Mouse (Mus musculus): ENCODE measurements at regions not wholly inside any gene's neighbourhood (a gene's known extent, or its start where the extent isn't known, plus 50 kb on each side); places are given as distances from the start of the nearest gene placed in this dataset.

- no peak for DNase-seq (ENCODE audit: low spot score)
These were observed 242.7 kb downstream of the Rngtt start for GRCm38 (mm10) chr4:33552856-33553255.

DNA sequence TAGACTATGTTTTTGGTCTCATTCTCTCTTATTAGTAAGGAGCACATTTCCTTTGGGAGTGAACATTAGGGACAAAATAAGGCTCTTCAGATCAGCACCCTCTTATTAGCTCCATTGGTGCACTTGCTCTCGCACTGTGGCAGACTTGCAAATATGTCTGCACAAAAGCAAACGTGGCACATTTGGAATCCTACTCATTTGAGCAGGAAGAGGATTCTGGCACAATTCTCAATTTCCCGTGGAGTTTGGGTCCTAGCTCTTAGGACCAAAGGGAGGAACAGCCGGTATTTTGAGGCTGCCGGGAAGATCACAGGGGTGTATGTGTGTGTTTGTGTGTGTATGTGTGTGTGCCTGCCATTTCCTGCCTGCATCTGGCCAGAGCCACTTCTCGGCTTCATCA lies 244.5 kb downstream of the Rngtt start:
- no peak for DNase-seq (ENCODE audit: low spot score)

GRCm38 (mm10) chr4:33555231-33555933 lies 245.3 kb downstream of the Rngtt start:
- no peak for DNase-seq (ENCODE audit: low spot score)

- no peak for DNase-seq (ENCODE audit: low spot score)
These were observed 245.9 kb downstream of the Rngtt start for GRCm38 (mm10) chr4:33555966-33556365.

DNA sequence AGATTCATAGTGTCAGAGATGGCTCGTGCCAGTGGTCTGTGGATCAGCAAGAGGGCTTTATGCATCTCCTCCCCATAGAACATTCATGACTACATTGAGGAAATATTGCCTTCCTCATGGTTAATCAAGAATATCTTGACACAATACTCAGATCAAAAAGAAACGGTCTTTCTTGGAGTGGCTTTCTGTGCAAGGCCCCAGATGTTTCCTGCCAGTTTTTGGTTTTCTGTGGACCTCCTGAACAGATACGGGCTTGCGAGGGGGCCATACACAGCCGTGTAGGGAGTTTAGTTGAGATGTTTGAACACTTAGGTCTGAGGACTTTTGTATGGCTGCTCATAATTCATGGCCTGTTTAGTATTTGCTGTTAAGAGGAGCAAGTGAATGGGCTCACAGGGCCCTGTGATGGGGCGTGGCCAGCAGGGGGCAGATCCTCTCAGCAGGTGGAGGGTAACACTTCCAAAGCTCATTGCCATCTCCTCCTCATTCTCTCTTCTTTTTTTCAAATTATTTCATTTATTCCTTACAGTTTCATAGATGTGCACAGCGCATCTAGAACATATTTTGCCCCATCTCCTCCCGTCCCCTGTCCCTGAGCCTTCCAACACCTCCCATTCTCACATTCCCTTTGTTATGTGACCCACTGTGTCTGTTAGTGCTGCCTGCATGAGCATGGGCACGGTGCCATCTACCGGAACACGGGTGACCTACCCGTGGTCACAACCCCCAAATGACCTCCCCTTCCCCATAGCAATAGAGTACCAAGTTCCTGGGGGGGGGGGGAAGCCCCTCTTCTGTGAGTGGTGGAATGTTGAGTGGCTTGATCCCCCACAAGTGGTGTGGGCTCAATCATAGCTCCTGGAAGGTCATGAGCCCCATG lies 246.8 kb downstream of the Rngtt start:
- DNase-seq (ENCODE audit: low spot score): no peak

DNA sequence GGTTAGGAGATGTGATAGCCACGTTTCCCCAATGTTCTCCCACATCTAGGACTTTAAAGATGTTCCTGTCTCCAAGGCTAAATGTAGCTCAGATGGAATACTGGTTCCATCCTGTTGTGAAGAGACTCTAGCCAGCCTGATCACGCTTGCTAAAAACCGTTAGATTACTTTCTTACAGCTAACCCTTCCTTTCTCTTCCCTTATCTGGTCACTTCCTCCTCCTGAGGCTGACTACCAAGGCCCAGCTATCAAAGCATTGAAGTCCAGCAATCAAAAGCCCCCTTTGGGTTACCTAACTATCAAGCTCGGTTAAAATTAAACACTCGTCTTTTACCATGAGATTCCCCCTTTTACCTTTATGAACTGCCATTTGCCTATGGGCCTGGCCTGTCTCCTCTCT lies 260.2 kb downstream of the Rngtt start:
- DNase-seq (ENCODE audit: low spot score): no peak

- no peak for DNase-seq (ENCODE audit: low spot score)
These were observed 261.2 kb downstream of the Rngtt start for GRCm38 (mm10) chr4:33571351-33571750.

- DNase-seq (ENCODE audit: low spot score): no peak
These were observed 267.5 kb downstream of the Rngtt start for GRCm38 (mm10) chr4:33577631-33578030.

DNA sequence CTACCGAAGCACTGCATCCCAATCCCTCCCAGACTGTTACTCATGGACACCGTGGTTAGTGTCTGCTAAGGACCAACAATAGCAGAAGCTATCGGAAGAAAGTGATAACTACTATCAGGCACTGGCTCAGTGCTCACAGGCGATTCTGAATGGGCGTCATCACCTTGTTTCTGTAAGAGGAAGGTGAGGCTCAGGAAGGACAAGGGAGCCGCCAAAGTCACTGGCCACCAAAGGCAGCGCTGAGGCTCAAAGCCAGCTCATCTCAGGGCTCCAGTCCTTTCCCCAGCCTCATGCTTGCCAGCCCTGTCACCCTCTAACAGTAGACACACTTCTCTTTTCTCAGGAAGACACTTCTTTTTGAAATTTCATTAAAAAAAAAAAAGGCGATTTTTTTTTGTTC lies 270.4 kb downstream of the Rngtt start:
- no peak for DNase-seq (ENCODE audit: low spot score)

GRCm38 (mm10) chr4:33581180-33581591 lies 271.1 kb downstream of the Rngtt start:
- no peak for DNase-seq (ENCODE audit: low spot score)

DNA sequence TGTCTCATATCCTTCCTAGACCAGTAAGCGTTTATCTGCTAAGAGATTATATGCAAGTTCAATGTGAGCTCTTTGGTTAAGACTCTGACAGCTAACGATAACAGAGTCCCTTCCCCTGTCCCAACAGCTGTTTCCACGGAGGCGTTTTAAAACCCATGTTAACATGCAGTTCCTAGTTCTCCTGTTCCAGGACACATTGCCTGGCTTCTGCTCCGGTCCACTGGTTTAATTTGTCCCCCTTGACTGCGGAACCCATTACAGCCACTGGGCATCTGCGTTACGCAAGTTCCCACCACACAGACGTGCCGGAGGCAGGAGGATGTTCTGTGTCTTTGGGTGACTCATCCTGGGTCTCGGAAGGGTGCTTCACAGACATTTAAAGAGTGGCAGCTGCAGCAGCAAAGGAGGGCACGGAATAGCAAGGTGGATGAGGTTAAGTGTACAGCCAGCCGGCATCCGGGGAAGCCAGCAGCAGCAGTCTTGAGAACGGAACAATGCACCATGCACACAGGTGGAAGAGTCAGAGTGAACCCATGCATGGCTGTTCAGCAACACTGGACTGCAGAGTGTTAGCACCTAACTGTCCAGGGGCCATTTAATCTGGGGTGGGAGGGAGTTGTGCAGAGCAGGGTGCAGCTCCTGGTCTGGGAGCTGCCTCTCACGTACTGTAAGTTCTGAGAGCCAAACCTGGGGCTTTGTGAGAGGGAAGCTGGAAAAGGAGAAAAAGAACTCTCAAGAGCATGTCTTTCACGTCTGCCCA lies 271.8 kb downstream of the Rngtt start:
- DNase-seq (ENCODE audit: low spot score): peak; percentile 12

GRCm38 (mm10) chr4:33582986-33583720 lies 273.0 kb downstream of the Rngtt start:
- DNase-seq (ENCODE audit: low spot score): no peak

DNA sequence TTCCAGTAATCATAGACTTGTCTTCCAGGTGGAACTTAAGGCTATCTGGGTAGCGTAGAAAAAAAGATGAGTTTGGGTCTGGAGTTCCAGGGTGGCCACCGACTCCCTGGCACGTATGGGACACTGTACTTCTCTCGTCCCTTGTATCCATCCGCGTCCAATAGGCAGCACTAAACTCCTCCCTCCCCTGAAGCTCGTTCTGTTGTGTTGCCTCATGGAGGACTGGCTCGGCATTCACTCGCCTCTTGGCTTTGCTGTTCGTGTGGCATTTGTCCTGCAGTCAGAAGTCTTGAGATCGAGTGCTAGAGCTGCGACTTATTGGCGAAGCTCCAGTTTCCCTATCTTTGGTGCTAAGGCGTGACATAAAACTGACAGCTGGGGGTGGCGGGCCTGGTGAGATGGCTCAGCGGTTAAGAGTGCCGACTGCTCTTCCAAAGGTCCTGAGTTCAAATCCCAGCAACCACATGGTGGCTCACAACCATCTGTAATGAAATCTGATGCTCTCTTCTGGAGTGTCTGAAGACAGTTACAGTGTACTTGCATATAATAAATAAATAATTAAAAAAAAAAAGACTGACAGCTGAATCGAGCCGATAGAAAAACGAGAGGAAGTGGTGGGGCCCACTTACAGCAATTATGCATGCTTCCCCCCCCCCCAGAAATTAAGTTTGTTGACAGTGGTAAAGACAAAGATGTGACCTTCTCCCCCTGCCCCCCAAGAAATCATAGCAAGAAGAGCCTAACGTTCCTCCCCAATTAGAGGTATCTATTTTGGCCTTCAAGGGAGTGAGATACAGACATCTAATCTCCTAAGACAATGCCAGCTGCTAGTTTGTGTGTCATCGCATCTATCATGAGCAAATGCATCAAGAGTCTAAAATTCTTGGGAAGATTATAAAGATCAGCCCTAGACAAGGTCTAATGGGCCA lies 274.1 kb downstream of the Rngtt start:
- no peak for DNase-seq (ENCODE audit: low spot score)

DNA sequence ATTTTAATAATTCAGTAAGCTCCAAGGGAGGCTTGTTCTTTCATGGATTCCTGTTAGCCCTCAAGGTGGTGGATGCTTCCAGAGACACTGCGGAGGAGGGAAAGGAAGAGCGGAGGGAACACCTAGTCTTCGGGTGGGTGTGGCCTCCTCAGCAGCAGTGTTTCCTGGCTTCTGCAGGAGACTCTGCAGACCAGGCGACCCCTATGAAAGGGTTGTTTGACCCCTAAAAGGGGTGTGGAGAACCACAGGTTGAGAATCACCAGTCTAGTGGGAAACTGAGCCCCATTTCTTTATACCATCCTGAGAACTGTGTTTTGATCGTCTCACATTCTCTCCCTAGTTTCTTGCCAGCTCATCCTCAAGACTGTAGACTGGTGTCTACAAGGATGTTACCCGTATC lies 275.7 kb downstream of the Rngtt start:
- DNase-seq (ENCODE audit: low spot score): no peak

DNA sequence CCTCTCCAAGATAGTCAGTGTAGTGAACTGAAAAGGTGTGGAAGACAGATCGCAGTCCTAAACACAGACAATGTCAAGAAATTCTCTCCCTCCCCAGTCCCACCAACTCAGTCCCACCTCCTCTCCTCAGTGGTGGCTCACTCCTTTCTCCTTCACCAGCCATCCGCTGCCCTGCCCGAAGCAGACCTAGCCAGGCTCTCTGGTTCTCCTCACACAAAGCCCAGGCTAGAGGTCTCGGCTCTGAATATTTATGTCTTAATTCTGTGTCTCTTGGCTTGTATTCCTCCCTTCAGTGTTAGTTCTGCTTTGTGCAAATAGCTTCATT lies 276.1 kb downstream of the Rngtt start:
- no peak for DNase-seq (ENCODE audit: low spot score)

DNA sequence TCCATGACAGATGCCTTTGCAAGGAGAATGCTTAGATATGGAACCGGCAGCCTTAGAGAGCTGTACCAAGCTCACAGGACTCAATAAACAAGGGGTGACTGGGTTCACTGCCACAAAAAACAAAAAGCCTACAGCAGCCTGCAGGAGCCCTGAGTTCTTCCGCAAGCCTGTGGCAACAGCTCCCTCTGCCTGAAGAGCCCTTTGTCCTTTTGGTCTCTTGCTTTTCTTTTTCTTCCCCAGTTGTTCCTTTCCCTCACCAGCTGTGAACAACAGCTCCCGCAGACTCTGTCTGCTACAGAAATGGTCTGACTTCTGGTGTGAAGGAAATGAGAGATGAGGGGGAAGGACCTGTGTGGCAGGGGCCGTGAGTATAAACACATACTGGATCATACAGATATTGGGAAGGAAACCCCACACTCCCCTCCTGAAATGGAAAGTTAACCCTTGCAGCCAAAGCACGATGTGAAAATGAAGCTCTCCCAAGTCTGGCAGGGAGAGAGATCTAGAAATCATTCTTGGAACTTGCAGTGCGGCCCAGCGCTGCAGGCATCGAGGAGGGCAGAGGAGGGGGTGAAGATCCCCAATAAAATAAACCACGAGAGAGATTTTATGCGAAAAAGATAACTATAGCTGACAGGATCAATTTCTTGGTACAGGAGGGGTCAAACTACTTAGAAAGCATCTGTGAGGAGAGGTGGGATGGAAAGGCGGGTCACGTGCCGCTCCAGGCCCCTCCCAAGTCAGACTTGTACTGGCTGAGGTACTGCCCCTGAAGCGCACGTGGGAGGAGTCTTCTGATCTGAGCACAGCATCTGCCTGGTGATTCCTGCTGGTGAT lies 276.7 kb downstream of the Rngtt start:
- DNase-seq (ENCODE audit: low spot score): peak; percentile 15

DNA sequence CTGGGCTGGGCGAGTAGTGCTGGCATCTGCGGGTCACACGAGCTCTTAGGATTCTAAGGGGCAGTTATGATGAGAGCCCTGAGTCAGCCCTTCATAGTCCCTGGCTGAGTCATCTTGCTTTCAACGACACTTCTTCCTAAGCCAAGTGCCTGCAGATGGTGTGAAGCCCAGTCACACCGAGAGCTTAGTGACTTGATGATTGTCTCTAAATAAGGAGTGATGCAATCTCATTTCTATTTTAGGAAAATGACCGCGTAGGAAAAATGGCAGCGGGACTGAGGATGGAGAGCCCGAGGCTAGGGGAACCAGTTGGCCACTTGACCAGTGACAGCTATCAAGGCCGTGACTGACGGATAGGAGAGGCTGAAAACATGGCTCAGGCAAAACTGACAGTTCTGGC lies 277.6 kb downstream of the Rngtt start:
- DNase-seq (ENCODE audit: low spot score): no peak

- DNase-seq (ENCODE audit: low spot score): no peak
These were observed 278.0 kb downstream of the Rngtt start for GRCm38 (mm10) chr4:33588127-33588526.

- no peak for DNase-seq (ENCODE audit: low spot score)
These were observed 279.1 kb downstream of the Rngtt start for GRCm38 (mm10) chr4:33589207-33589606.

GRCm38 (mm10) chr4:33594997-33595657 lies 285.0 kb downstream of the Rngtt start:
- DNase-seq (ENCODE audit: low spot score): no peak
